Mouse (Mus musculus) layer of hippocampus, adult 9-11 months (tissue): ENCODE results near the gene Ube2q1.

Experiments used
- DNase-seq: peaks from one replicate; pipeline ENCODE4 v3.0.0; 2022

Gene Ube2q1

GRCm38 (mm10) chr3:89821548-89822480, 48.4 kb downstream of the Ube2q1 start:
- no peak for DNase-seq

GRCm38 (mm10) chr3:89823594-89823993, 50.2 kb downstream of the Ube2q1 start:
- DNase-seq, result no peak

- DNase-seq, result no peak
These were observed 52.9 kb downstream of the Ube2q1 start for GRCm38 (mm10) chr3:89826295-89826694.

DNA sequence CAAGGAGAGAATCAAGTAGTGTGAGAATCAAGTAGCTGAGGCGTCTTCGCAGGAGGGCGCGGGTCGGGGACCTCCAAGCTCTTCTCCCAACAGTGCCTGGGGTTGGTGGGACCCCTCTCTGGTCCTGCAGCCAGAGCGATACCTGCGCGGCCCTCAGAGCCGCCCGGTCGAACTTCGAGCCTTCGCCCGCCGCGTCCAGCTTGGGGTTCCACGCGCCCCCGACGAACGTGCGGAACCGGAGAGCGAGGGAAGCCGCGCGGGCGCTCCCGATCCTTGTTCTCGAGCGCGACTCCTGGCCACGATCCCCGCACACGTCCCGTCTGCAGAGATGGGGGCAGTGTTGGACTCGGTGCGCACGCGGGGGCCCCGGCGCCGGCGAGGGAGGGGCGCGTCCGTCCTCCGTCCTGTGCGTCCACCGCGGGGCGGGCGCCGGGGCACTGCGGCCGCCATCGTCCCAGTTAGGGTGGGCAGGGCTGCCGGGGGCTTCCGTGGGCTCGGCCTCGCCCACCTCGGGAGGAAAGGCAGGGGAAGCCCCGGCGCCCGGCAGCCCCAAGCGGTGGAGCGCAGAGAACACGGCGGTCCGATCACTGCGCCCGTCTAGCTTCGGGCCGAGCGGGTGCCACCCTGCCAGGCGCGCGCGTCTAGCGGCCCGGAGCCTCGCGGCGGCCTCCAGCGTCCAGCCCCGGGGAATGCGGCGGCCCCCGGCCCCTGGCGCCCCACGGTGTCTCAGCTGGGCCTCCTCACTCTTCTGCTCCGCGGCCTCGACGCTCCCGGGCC, 57.6 kb downstream of the Ube2q1 start, which contains the start of gene She:
Gene She (plus strand): TSS at position 556 of the 777 bp plus-strand sequence.
- DNase-seq, result no peak
